ENCODE assay signal across 8 mouse cellular contexts in the genomic region with DNA sequence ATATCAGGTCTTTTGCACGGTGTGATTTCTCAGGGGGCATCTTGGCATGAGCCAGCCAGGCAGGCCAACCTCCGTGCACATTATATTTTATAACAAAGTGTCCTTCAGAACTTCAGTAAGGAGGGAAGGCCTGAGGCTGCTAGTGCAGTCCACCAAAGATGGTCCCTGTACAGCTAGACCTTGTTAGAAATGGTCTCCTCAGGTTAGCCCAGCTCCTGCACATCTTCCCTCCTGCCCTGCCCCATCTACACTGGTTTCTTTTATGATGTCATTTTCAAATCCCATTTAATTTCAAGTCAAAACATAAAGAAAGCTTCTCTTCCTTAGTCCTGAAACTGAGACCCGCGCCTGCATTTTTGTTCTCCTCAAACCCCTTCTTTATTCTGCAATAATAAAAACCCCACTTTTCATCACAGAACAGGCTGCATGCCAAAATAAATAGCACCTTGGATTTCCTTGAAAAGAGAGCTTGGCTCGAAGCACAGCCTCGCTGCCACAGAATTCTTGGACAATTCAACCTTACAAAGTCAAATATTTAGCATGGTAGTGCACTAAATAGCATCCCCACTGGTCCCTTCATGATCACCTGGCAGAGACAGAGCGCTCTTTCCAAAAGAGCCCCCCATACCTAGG. TPM values are rescaled to one million over a fixed set of nuclear protein-coding genes. Genes with fewer than 3 reads are reported as not detected.
DNase-seq lines count a peak whose midpoint lies in the region; ATAC-seq lines count a peak whose summit lies in the region.

No protein-coding gene starts in this region.

- no peak overlapping the region; the same call in 1 of the 2 replicates for H3K27ac ChIP-seq in kidney, embryonic 14.5 days (ENCODE audit: low read depth, low read length)
- peak overlapping the region; percentile 72 for H3K27ac ChIP-seq in embryonic facial prominence, embryonic 15.5 days (replicated peaks)
- peak overlapping the region; percentile 50; the same call in 1 of the 2 replicates for H3K27ac ChIP-seq in limb, embryonic 10.5 days
- no peak overlapping the region for H3K27ac ChIP-seq in neural tube, embryonic 12.5 days

- H3K4me3 ChIP-seq in kidney, embryonic 14.5 days (ENCODE audit: low read length): peak overlapping the region; percentile 18; the same call in 1 of the 2 replicates
- peak overlapping the region; percentile 22 for H3K4me3 ChIP-seq in embryonic facial prominence, embryonic 15.5 days (replicated peaks)
- peak overlapping the region; percentile 36 for H3K4me3 ChIP-seq in limb, embryonic 10.5 days
- H3K4me3 ChIP-seq in neural tube, embryonic 12.5 days: 0 out of 2 replicates have a peak overlapping the region, but pooled peaks have one; percentile 12

- no peaks in the 10 kb centered on the region for H3K36me3 ChIP-seq in kidney, embryonic 14.5 days (ENCODE audit: control insufficient read depth, insufficient read depth, low read length)
- no peaks in the 10 kb centered on the region for H3K36me3 ChIP-seq in embryonic facial prominence, embryonic 15.5 days
- peaks cover 7% of the 10 kb centered on the region for H3K36me3 ChIP-seq in limb, embryonic 10.5 days
- H3K36me3 ChIP-seq in neural tube, embryonic 12.5 days: no peaks in the 10 kb centered on the region

- H3K4me2 ChIP-seq in kidney, embryonic 14.5 days (replicated peaks; ENCODE audit: low read depth, low read length): peak overlapping the region; percentile 30
- H3K4me2 ChIP-seq in embryonic facial prominence, embryonic 15.5 days (replicated peaks): peak overlapping the region; percentile 40
- H3K4me2 ChIP-seq in neural tube, embryonic 12.5 days (replicated peaks): peak overlapping the region; percentile 55

- no peak overlapping the region for H3K9ac ChIP-seq in kidney, embryonic 14.5 days (ENCODE audit: low read depth, low read length)
- no peak overlapping the region for H3K9ac ChIP-seq in embryonic facial prominence, embryonic 15.5 days
- H3K9ac ChIP-seq in neural tube, embryonic 12.5 days: no peak overlapping the region

- DNase-seq in kidney, postnatal 14 days: no peak
- no peak for DNase-seq in limb, embryonic 10.5 days (ENCODE audit: low spot score)
- DNase-seq in embryo, embryonic 11 days: no peak
- DNase-seq in embryo, embryonic 9.5 days (ENCODE audit: extremely low spot score): no peak
- DNase-seq in frontal cortex, postnatal 25 days (ENCODE audit: low spot score in 2 of 2): no peak

- 65% methylated on average over 7 of the region's 7 CpGs for WGBS in kidney, embryonic 14.5 days
- 47% methylated on average over 7 of the region's 7 CpGs for WGBS in embryonic facial prominence, embryonic 15.5 days
- WGBS in limb, embryonic 10.5 days: 82% methylated on average over 7 of the region's 7 CpGs
- WGBS in neural tube, embryonic 12.5 days: 75% methylated on average over 7 of the region's 7 CpGs

- ATAC-seq in kidney, embryonic 14.5 days (ENCODE audit: low FRiP score, low TSS enrichment): no peak
- no peak for ATAC-seq in embryonic facial prominence, embryonic 15.5 days (ENCODE audit: insufficient number of reproducible peaks, low FRiP score, low TSS enrichment, low read depth)
- no peak for ATAC-seq in neural tube, embryonic 12.5 days (ENCODE audit: low FRiP score, low read depth)

- H3K27me3 ChIP-seq in kidney, embryonic 14.5 days (ENCODE audit: control insufficient read depth, insufficient read depth, low read length): no peaks in the 10 kb centered on the region
- H3K27me3 ChIP-seq in embryonic facial prominence, embryonic 15.5 days: no peaks in the 10 kb centered on the region
- no peaks in the 10 kb centered on the region for H3K27me3 ChIP-seq in limb, embryonic 10.5 days (ENCODE audit: low read depth, poor library complexity, severe bottlenecking)
- H3K27me3 ChIP-seq in neural tube, embryonic 12.5 days (replicated peaks): no peaks in the 10 kb centered on the region

- no peaks in the 10 kb centered on the region for H3K9me3 ChIP-seq in kidney, embryonic 14.5 days (ENCODE audit: control insufficient read depth, low read length)
- H3K9me3 ChIP-seq in embryonic facial prominence, embryonic 15.5 days (replicated peaks): no peaks in the 10 kb centered on the region
- H3K9me3 ChIP-seq in limb, embryonic 10.5 days (replicated peaks): no peaks in the 10 kb centered on the region
- H3K9me3 ChIP-seq in neural tube, embryonic 12.5 days: no peaks in the 10 kb centered on the region

- no peaks in the 10 kb centered on the region; the same call in 1 of the 2 replicates for H3K4me1 ChIP-seq in kidney, embryonic 14.5 days (ENCODE audit: control insufficient read depth, insufficient read depth, low read length)
- H3K4me1 ChIP-seq in embryonic facial prominence, embryonic 15.5 days: peaks cover 24% of the 10 kb centered on the region
- peaks cover 46% of the 10 kb centered on the region for H3K4me1 ChIP-seq in limb, embryonic 10.5 days
- peaks cover 5% of the 10 kb centered on the region; the same call in 1 of the 2 replicates for H3K4me1 ChIP-seq in neural tube, embryonic 12.5 days

RNA-seq across cellular contexts. Expression of a gene that starts 28.1 kb away (rescaled TPM):
- polyA plus RNA-seq in kidney, embryonic 14.5 days (2014; fragmentation: Nextera tagmentation; extraction: Ambion mirVana): 2.7 and 3.5 TPM in 2 replicates
- 1.7 and 2.8 TPM in 2 replicates for polyA plus RNA-seq in embryonic facial prominence, embryonic 15.5 days (2015; fragmentation: Nextera tagmentation; extraction: Ambion mirVana)
- 1.7 and 2.5 TPM in 2 replicates for polyA plus RNA-seq in limb, embryonic 10.5 days (2016; fragmentation: Nextera tagmentation; extraction: Ambion mirVana)
- 0.53 and 0.54 TPM in 2 replicates for polyA plus RNA-seq in neural tube, embryonic 12.5 days (2016; fragmentation: Nextera tagmentation; extraction: Ambion mirVana)

RNA-seq across cellular contexts. Expression of a gene that starts 34.4 kb away (rescaled TPM):
- not detected in 2 replicates for polyA plus RNA-seq in kidney, embryonic 14.5 days (2014; fragmentation: Nextera tagmentation; extraction: Ambion mirVana)
- not detected in 2 replicates for polyA plus RNA-seq in embryonic facial prominence, embryonic 15.5 days (2015; fragmentation: Nextera tagmentation; extraction: Ambion mirVana)
- not detected in 2 replicates for polyA plus RNA-seq in limb, embryonic 10.5 days (2016; fragmentation: Nextera tagmentation; extraction: Ambion mirVana)
- polyA plus RNA-seq in neural tube, embryonic 12.5 days (2016; fragmentation: Nextera tagmentation; extraction: Ambion mirVana): not detected in 2 replicates

Comparison
In these comparisons a context has a peak if more than half of its experiments do, and no peak if none do; other contexts are left out.
1. H3K27ac ChIP-seq: peak in embryonic facial prominence, embryonic 15.5 days (single experiment) and limb, embryonic 10.5 days (single experiment); none in kidney, embryonic 14.5 days (single experiment) and neural tube, embryonic 12.5 days (single experiment).
2. Peak in every context shown above with its lines, with median percentiles within 50 percentile points of each other: H3K4me2 ChIP-seq and H3K4me3 ChIP-seq.